Mouse (Mus musculus) bone marrow macrophage, adult 2 months (primary cell): ENCODE results near the gene Gclc.

Source experiments
- CTCF ChIP-seq: IDR thresholded peaks from 2 replicates; pipeline ENCODE4 v1.5.1; 2012; ENCODE audit warnings: low read depth, mild to moderate bottlenecking, low read length, moderate library complexity
- POLR2A ChIP-seq: IDR thresholded peaks from 2 replicates; pipeline ENCODE4 v1.6.1; 2012; ENCODE audit warnings: mild to moderate bottlenecking, low read depth, low read length, borderline replicate concordance

DNA sequence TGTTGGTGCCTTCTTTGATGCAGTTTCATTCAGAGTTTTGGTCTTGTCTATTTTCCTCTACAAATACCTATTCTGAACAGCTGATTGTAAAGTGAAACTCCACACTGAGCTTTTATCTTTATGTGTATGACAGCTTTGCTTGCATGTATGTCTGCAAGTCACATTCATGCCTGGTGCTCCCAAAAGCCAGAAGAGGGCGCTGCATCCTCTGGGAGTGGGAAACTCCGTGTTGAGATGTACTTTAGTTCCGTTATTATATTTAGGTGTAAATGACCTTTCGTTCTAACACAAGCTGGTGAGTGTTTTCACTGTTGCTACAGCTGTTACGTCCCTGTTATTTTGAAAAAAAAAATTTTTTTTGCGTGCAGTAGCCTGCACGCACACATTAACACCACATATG is 48.1 kb downstream of the Gclc start:
- TF ChIP-seq CTCF (peak; percentile 64), POLR2A (no peak)
